Mouse (Mus musculus) E14TG2a.4 (cell line): ENCODE measurements at regions not wholly inside any gene's neighbourhood (a gene's known extent, or its start where the extent isn't known, plus 50 kb on each side); places are given as distances from the start of the nearest gene placed in this dataset.

Experiments
- CTCF ChIP-seq: conservative IDR thresholded peaks from 2 replicates; pipeline ENCODE4 v1.5.1; 2014; ENCODE audit warnings: low read length
- NANOG ChIP-seq: IDR thresholded peaks from 2 replicates; pipeline ENCODE4 v1.6.1; 2014; ENCODE audit warnings: borderline replicate concordance, low read length, mixed read lengths

GRCm38 (mm10) chr15:75326586-75326985 lies 58.4 kb downstream of the Ly6f start:
- no peak for TF ChIP-seq CTCF
- no peak for TF ChIP-seq NANOG
